Mouse (Mus musculus) lung, embryonic 14.5 days (tissue): ENCODE measurements at regions not wholly inside any gene's neighbourhood (a gene's known extent, or its start where the extent isn't known, plus 50 kb on each side); places are given as distances from the start of the nearest gene placed in this dataset.

Source experiments
- ATAC-seq: fragments of 200-750 bp; cut with Nextera tagmentation; 2 replicates; pipeline ENCODE4 v1.8.0; 2017; ENCODE audit warnings: mild to moderate bottlenecking, moderate TSS enrichment, moderate library complexity; ENCODE audit not compliant: insufficient read depth
- DNase-seq: peaks from one replicate; pipeline ENCODE4 v3.0.0-alpha.2; 2015
- H3K27ac ChIP-seq: fragments of 300-500 bp; sonication (generic); 2 replicates; pipeline ENCODE4 v1.5.1; 2014; ENCODE audit warnings: low read depth, mild to moderate bottlenecking, moderate library complexity
- H3K27me3 ChIP-seq: fragments of 300-500 bp; sonication (generic); 2 replicates; pipeline ENCODE4 v1.6.1; 2014; ENCODE audit warnings: low read length, control low read depth; ENCODE audit not compliant: insufficient read depth
- H3K36me3 ChIP-seq: fragments of 300-500 bp; sonication (generic); 2 replicates; pipeline ENCODE4 v1.6.1; 2014; ENCODE audit warnings: control low read depth; ENCODE audit not compliant: insufficient read depth
- H3K4me1 ChIP-seq: fragments of 300-500 bp; sonication (generic); 2 replicates; pipeline ENCODE4 v1.6.1; 2014; ENCODE audit warnings: antibody characterized with exemption, control low read depth; ENCODE audit not compliant: insufficient read depth
- H3K4me2 ChIP-seq: fragments of 300-500 bp; sonication (generic); 2 replicates; pipeline ENCODE4 v1.6.1; 2014; ENCODE audit warnings: mild to moderate bottlenecking
- H3K4me3 ChIP-seq: fragments of 300-500 bp; sonication (generic); 2 replicates; pipeline ENCODE4 v1.5.1; 2014; ENCODE audit warnings: low read depth, low read length
- H3K9ac ChIP-seq: fragments of 300-500 bp; sonication (generic); 2 replicates; pipeline ENCODE4 v1.6.1; 2014
- H3K9me3 ChIP-seq: fragments of 300-500 bp; sonication (generic); 2 replicates; pipeline ENCODE4 v1.6.1; 2016; ENCODE audit warnings: low read depth, low read length, control low read depth
- CTCF ChIP-seq: IDR thresholded peaks from 2 replicates; pipeline ENCODE4 v1.5.1; 2016; ENCODE audit warnings: antibody characterized with exemption, low read depth
- WGBS: fragments of 180-500 bp; shearing (Covaris S2); extraction: QIAGEN DNeasy Blood & Tissue Kit; methylation state at CpG from one replicate; pipeline ENCODE4 v1.1.7; 2014; 5-methylcytosine and 5-hydroxymethylcytosine counted together

- TF ChIP-seq CTCF = no peak
- WGBS = 32% methylated on average over 12 of the region's 12 CpGs
- DNase-seq = no peak
- no peak overlapping the region for H3K9ac ChIP-seq
- H3K4me3 ChIP-seq = no peak overlapping the region
- H3K36me3 ChIP-seq = no peaks in the 10 kb centered on the region
- H3K4me1 ChIP-seq = peaks cover 17% of the 10 kb centered on the region
- no peaks in the 10 kb centered on the region for H3K9me3 ChIP-seq
- no peak for ATAC-seq
- no peak overlapping the region for H3K4me2 ChIP-seq
- no peaks in the 10 kb centered on the region for H3K27me3 ChIP-seq
- H3K27ac ChIP-seq = no peak overlapping the region
Measured at GRCm38 (mm10) chr13:28811667-28812575, 141.6 kb downstream of the Sox4 start.

DNA sequence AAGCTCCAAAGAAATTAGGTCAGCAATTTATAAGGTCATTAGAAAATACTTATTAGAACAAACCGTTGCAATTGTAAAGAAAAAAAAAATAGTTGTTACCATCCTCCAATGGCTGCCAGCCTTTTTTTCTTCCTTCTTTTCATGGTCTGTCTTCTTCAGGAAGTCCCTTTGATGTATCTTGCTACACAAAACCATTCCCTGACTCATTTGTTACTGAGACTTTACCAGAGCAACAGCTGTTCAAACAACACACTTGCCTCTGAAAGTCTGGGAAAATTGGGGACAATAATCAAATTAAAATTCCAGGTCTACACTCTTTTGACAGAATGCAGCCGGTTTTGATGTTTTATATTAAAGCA, 142.5 kb downstream of the Sox4 start:
- H3K27me3 ChIP-seq = no peaks in the 10 kb centered on the region
- 5% methylated on average over 2 of the region's 2 CpGs for WGBS
- no peak overlapping the region for H3K9ac ChIP-seq
- H3K4me2 ChIP-seq = no peak overlapping the region
- H3K9me3 ChIP-seq = no peaks in the 10 kb centered on the region
- H3K27ac ChIP-seq = no peak overlapping the region
- H3K4me1 ChIP-seq = peaks cover 17% of the 10 kb centered on the region
- ATAC-seq = no peak
- no peak for TF ChIP-seq CTCF
- no peak overlapping the region for H3K4me3 ChIP-seq
- H3K36me3 ChIP-seq = no peaks in the 10 kb centered on the region
- no peak for DNase-seq

DNA sequence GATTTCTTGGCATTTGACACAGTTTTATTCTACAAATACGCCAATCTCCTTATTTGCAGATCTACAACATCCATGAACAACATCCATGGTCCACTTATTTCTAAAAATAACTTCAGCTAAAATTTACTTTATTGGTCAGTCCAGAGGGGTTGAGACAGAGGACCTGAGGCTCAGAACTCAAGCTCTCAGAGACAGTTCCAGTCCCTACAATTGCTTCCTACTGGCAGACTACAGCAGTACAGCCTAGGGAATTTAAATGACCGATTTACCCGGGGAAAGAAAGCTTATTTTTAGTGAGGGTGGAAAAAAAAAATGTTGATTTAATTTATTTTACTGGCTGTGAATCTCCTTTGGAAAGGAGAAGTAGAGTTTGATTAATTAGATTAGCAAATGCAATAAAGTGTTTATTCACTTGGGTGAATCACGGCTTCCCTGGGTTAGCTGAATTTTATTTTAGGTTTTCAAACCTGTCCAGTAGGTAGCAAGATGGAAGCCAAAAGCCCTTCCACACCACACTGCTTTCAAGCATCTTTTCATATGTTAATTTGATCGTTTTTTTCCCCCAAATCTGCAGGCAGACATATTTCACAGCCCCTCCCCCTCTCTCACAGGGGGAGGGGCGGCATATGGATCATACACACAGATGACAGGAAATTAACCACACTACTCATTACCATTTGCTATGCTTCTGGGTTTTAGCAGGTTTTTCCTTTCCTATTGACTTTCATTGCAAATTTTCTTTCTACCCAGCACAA, 143.0 kb downstream of the Sox4 start:
- no peak for TF ChIP-seq CTCF
- no peak for ATAC-seq
- Histone ChIP-seq H3K4me2 (no peak overlapping the region), H3K27ac (no peak overlapping the region), H3K4me3 (no peak overlapping the region), H3K36me3 (no peaks in the 10 kb centered on the region), H3K4me1 (peaks cover 20% of the 10 kb centered on the region), H3K9me3 (no peaks in the 10 kb centered on the region), H3K9ac (no peak overlapping the region), H3K27me3 (no peaks in the 10 kb centered on the region)
- WGBS = 40% methylated on average over 6 of the region's 6 CpGs
- DNase-seq = no peak

- Histone ChIP-seq H3K4me3 (no peak overlapping the region), H3K4me1 (peaks cover 11% of the 10 kb centered on the region; the same call in 1 of the 2 replicates), H3K9me3 (no peaks in the 10 kb centered on the region), H3K9ac (no peak overlapping the region), H3K4me2 (no peak overlapping the region), H3K36me3 (no peaks in the 10 kb centered on the region), H3K27ac (no peak overlapping the region), H3K27me3 (no peaks in the 10 kb centered on the region)
- no peak for TF ChIP-seq CTCF
- no peak for ATAC-seq
- peak; percentile 56 for DNase-seq
- 75% methylated on average over 4 of the region's 4 CpGs for WGBS
Measured at GRCm38 (mm10) chr13:28805302-28805701, 148.2 kb downstream of the Sox4 start.

- TF ChIP-seq CTCF = no peak
- H3K4me3 ChIP-seq = no peak overlapping the region
- H3K4me2 ChIP-seq = no peak overlapping the region
- peaks cover 11% of the 10 kb centered on the region; the same call in 1 of the 2 replicates for H3K4me1 ChIP-seq
- H3K27me3 ChIP-seq = no peaks in the 10 kb centered on the region
- DNase-seq (no peak), ATAC-seq (no peak)
- H3K9ac ChIP-seq = no peak overlapping the region
- 0 out of 2 replicates have a peak overlapping the region, but pooled peaks have one; percentile 1 for H3K27ac ChIP-seq
- no peaks in the 10 kb centered on the region for H3K9me3 ChIP-seq
- no peaks in the 10 kb centered on the region for H3K36me3 ChIP-seq
- WGBS = 56% methylated on average over 8 of the region's 8 CpGs
Measured at GRCm38 (mm10) chr13:28801210-28801954, 152.1 kb downstream of the Sox4 start.

GRCm38 (mm10) chr13:28800676-28801075, 152.8 kb downstream of the Sox4 start:
- 62% methylated on average over 1 of the region's 1 CpGs for WGBS
- DNase-seq (no peak), ATAC-seq (no peak)
- H3K36me3 ChIP-seq = no peaks in the 10 kb centered on the region
- no peaks in the 10 kb centered on the region for H3K27me3 ChIP-seq
- no peak overlapping the region for H3K4me3 ChIP-seq
- TF ChIP-seq CTCF = no peak
- peaks cover 10% of the 10 kb centered on the region; the same call in 1 of the 2 replicates for H3K4me1 ChIP-seq
- H3K9ac ChIP-seq = no peak overlapping the region
- H3K4me2 ChIP-seq = no peak overlapping the region
- no peaks in the 10 kb centered on the region for H3K9me3 ChIP-seq
- H3K27ac ChIP-seq = no peak overlapping the region
